Mouse (Mus musculus): ENCODE results near the gene Mdga1. TPM values are rescaled to one million over a fixed set of nuclear protein-coding genes. Genes with fewer than 3 reads are reported as not detected.

Mdga1 gene
- polyA plus RNA-seq, 1 experiment from 2014 or later = 5.8 TPM

DNA sequence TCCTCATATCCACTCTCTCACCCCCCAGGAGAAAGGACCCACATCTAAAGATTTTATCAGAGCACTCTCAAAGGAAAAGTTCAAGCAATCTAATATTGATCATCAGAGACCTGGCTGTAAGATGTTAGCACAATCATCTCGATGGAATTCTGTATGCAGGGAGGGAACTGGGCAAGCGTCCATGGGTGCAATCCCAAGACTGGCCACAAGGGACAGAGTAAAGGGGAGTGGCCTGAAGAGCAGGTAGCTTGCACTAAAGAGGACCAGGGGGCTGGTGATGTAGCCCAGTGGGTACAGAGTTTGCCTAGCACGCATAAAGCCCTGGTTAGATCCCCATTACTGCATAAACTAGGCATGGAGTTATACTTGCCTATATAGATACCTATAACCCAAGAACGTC, 168.5 kb downstream of the Mdga1 start:
- Histone ChIP-seq H3K9me3 (no peaks in the 10 kb centered on the region), H3K4me1 (peaks cover 15% of the 10 kb centered on the region), H3K9ac (no peak overlapping the region), H3K27me3 (0 out of 2 replicates have a peak, but pooled peaks cover 3% of the 10 kb centered on the region), H3K27ac (no peak overlapping the region), H3K36me3 (no peaks in the 10 kb centered on the region), H3K4me2 (no peak overlapping the region), H3K4me3 (no peak overlapping the region)
- ATAC-seq (ENCODE audit: insufficient number of reproducible peaks, low FRiP score, low TSS enrichment, low read depth) = peak; percentile 54; the same call in 1 of the 2 replicates
- WGBS = 25% methylated on average over 4 of the region's 4 CpGs

DNA sequence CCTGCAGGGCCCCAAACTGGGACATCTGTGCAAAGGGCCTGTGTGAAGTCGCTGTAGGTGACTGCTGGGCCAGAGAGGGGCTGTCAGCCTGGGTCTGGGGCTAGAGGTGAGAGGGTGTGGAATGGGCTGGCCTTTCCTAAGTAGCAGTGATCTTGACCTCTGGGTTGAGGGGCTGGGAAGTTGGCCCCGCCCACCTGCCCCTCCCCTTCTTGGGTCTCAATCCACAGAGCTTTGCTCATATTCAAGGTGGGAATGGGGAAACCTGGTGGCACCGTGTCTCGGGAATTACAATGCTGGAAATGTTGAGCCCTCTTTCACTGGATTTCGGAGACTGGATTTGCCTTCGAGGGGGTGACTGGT, 169.8 kb downstream of the Mdga1 start:
- no peak overlapping the region for H3K4me2 ChIP-seq
- peaks cover 27% of the 10 kb centered on the region for H3K4me1 ChIP-seq
- no peak for ATAC-seq (ENCODE audit: insufficient number of reproducible peaks, low FRiP score, low TSS enrichment, low read depth)
- no peaks in the 10 kb centered on the region for H3K9me3 ChIP-seq
- H3K27me3 ChIP-seq = 0 out of 2 replicates have a peak, but pooled peaks cover 3% of the 10 kb centered on the region
- 40% methylated on average over 6 of the region's 6 CpGs for WGBS
- no peak overlapping the region for H3K4me3 ChIP-seq
- H3K9ac ChIP-seq = no peak overlapping the region
- no peak overlapping the region for H3K27ac ChIP-seq
- no peaks in the 10 kb centered on the region for H3K36me3 ChIP-seq

DNA sequence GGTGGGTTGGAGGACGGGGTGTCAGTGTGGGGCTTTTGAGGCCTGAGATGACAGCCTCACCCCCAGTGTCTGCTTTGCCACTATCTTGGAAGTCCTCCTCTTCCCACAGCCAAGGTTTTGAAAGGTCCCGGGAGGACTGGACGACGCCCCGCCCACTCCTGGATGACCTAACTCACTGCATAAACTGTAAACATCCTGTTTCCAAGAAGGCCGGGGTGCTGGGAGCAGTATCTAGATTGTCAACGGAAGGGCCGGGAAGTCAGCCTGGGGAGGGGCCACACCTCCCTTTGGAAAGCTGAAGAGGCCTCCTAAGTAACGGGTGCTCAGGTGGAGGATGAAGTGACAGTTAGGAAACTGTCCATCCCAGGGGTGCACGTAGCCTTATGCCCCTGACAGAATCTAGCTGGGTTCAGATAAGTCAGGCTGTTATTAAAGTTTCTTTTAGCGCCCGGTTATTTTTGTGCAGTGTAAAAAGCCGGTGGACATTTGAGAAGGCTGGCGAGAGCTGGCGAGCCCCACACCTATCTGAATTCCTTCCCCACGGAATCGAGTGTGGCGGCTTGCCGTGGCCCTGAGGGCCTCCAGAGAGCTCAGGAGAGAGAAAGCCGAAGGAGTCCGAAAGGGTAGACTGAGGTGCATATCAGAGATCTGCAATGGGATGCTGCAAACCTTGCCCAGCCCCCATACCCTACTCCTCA, 170.3 kb downstream of the Mdga1 start:
- Histone ChIP-seq H3K36me3 (no peaks in the 10 kb centered on the region), H3K9ac (no peak overlapping the region), H3K4me1 (peaks cover 32% of the 10 kb centered on the region), H3K27me3 (0 out of 2 replicates have a peak, but pooled peaks cover 3% of the 10 kb centered on the region), H3K4me2 (no peak overlapping the region), H3K4me3 (no peak overlapping the region), H3K9me3 (no peaks in the 10 kb centered on the region), H3K27ac (no peak overlapping the region)
- no peak for ATAC-seq (ENCODE audit: insufficient number of reproducible peaks, low FRiP score, low TSS enrichment, low read depth)
- 64% methylated on average over 21 of the region's 21 CpGs for WGBS

DNA sequence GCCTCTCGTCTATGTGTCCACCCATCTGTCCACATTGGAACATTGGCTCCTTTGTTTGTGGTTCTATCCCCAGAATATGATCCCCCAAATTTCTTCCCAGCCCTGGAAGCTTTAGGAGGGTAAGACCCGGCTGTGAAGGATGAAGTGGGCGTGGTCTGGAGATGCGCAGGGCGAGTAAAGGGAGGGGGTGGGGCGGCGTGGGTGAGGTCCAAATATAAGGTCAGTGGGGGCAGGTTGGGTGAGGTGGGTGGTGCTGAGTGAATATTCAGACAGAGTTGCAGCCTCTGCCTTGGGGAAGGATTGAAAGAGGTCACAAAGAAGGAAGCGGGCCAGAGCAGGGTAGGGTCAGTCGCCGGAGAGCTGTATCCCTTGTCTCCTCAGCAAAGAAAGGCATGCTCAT, 171.7 kb downstream of the Mdga1 start:
- no peak for ATAC-seq (ENCODE audit: insufficient number of reproducible peaks, low FRiP score, low TSS enrichment, low read depth)
- Histone ChIP-seq H3K27me3 (0 out of 2 replicates have a peak, but pooled peaks cover 3% of the 10 kb centered on the region), H3K4me1 (peaks cover 32% of the 10 kb centered on the region), H3K9ac (no peak overlapping the region), H3K4me2 (no peak overlapping the region), H3K36me3 (no peaks in the 10 kb centered on the region), H3K9me3 (no peaks in the 10 kb centered on the region), H3K27ac (no peak overlapping the region), H3K4me3 (no peak overlapping the region)
- WGBS = 47% methylated on average over 10 of the region's 10 CpGs

DNA sequence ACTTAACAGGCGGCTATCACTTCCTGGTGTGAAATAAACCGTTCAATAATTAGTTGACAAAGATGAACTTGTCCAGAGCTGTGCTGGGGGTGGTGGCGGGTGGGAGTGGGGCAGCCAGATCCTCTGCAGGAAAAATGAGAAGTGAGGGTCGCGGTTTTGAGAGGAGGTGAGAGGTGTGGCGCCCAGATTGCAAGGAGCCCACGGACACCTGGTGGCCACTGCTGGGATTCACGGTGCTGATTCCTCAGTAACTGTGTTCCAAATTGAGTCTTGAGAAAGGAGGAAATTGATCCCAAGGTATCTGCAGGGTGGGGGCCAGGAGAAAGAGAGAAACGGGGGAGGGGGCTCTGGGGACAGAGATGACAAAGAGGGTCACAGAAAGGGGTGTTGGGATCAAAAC, 173.1 kb downstream of the Mdga1 start:
- H3K27ac ChIP-seq = no peak overlapping the region
- no peak overlapping the region for H3K9ac ChIP-seq
- H3K4me1 ChIP-seq = peaks cover 32% of the 10 kb centered on the region
- no peak overlapping the region for H3K4me2 ChIP-seq
- H3K27me3 ChIP-seq = 0 out of 2 replicates have a peak, but pooled peaks cover 3% of the 10 kb centered on the region
- 40% methylated on average over 9 of the region's 9 CpGs for WGBS
- H3K4me3 ChIP-seq = no peak overlapping the region
- no peaks in the 10 kb centered on the region for H3K9me3 ChIP-seq
- H3K36me3 ChIP-seq = no peaks in the 10 kb centered on the region
- no peak for ATAC-seq (ENCODE audit: insufficient number of reproducible peaks, low FRiP score, low TSS enrichment, low read depth)

DNA sequence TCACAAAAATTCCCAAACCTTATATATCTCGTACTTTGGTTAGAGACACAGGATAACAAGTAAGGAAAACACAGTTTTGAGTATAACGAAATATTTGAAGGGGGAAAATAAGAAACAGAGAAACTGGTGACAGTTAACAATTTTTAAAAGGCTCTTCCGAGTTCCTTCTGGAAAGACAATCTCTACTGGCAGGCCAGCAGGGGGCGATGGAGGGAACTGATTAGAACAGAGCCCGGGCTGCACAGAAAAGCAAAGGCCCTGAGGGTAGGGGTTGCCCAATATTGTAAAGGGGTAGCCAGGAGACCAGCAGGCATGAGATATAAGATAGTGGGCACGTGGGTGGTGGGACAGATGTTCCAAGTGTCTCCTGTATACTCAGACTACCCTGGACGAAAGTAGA, 173.8 kb downstream of the Mdga1 start:
- Histone ChIP-seq H3K27ac (no peak overlapping the region), H3K27me3 (0 out of 2 replicates have a peak, but pooled peaks cover 3% of the 10 kb centered on the region), H3K36me3 (no peaks in the 10 kb centered on the region), H3K4me2 (no peak overlapping the region), H3K9ac (no peak overlapping the region), H3K4me1 (peaks cover 32% of the 10 kb centered on the region), H3K9me3 (no peaks in the 10 kb centered on the region), H3K4me3 (no peak overlapping the region)
- WGBS = 14% methylated on average over 7 of the region's 7 CpGs
- ATAC-seq (ENCODE audit: insufficient number of reproducible peaks, low FRiP score, low TSS enrichment, low read depth) = no peak

DNA sequence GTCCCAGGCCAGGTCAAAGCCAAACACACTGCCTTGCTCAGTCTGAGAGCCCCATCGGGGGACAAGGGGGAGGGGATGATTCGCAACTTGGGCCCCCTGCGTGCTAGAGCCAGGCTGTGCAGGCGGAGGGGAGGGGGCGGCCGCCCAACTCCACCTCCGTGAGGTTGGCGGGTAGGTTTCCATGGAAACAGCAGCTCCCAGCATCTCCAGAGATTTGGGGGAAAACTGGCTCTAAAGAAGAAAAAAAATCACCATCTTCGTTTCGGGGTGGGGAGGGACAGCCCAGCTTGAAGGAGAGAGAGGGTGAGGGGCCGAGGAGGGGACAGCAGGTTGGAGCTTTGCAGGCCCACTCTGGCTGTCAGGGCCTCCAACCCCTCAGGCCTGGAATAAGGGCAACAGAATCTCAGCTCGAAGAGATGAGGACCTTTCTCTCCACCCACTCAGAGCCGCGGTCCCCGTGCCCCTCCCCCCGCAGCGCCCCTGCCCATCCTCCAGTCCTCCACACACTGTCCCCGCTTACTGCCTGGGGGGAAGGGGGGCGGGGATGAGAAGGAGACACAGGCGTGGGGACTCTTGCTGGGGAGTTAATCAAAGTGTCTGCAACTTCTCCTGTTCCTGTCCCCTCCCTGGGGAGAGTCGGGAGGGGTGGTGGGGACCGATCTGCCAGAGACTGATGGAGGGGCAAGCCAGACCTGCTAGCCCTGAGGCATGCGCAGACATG, 174.7 kb downstream of the Mdga1 start:
- H3K9me3 ChIP-seq = no peaks in the 10 kb centered on the region
- 3% methylated on average over 22 of the region's 23 CpGs for WGBS
- H3K27me3 ChIP-seq = 0 out of 2 replicates have a peak, but pooled peaks cover 3% of the 10 kb centered on the region
- H3K27ac ChIP-seq = no peak overlapping the region
- no peaks in the 10 kb centered on the region for H3K36me3 ChIP-seq
- H3K4me3 ChIP-seq = peak overlapping the region; percentile 25
- ATAC-seq (ENCODE audit: insufficient number of reproducible peaks, low FRiP score, low TSS enrichment, low read depth) = no peak
- H3K4me1 ChIP-seq = peaks cover 32% of the 10 kb centered on the region
- no peak overlapping the region for H3K9ac ChIP-seq
- H3K4me2 ChIP-seq = peak overlapping the region; percentile 48

DNA sequence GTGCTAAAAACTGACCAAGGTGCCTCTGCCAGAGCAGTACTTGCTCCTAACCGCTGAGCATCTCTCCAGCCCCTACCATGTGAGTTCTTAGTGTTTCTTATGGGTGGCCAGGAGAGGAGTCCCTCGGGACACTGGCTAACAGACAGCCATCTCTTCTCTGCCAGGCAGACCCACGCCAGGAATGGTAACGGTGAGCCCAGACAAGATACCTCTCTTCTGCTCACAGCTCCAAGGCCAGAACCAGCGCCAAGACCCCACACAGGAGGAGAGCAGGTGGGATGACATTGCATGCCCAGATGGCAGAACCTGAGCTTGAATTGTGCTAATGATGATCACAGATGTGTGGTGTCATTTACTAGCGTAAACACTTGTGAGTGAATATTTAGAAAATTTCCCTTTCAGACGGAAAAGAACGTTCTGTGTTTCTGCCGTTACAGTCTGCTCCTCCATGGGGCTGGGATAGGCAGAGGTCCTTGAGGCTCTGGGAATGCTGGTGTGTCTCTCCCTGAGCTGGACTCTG, 178.3 kb downstream of the Mdga1 start:
- H3K4me3 ChIP-seq = no peak overlapping the region
- no peak for ATAC-seq (ENCODE audit: insufficient number of reproducible peaks, low FRiP score, low TSS enrichment, low read depth)
- 74% methylated on average over 9 of the region's 9 CpGs for WGBS
- H3K9ac ChIP-seq = no peak overlapping the region
- peaks cover 19% of the 10 kb centered on the region for H3K4me1 ChIP-seq
- no peaks in the 10 kb centered on the region for H3K27me3 ChIP-seq
- no peak overlapping the region for H3K4me2 ChIP-seq
- no peaks in the 10 kb centered on the region for H3K9me3 ChIP-seq
- no peak overlapping the region for H3K27ac ChIP-seq
- no peaks in the 10 kb centered on the region for H3K36me3 ChIP-seq

DNA sequence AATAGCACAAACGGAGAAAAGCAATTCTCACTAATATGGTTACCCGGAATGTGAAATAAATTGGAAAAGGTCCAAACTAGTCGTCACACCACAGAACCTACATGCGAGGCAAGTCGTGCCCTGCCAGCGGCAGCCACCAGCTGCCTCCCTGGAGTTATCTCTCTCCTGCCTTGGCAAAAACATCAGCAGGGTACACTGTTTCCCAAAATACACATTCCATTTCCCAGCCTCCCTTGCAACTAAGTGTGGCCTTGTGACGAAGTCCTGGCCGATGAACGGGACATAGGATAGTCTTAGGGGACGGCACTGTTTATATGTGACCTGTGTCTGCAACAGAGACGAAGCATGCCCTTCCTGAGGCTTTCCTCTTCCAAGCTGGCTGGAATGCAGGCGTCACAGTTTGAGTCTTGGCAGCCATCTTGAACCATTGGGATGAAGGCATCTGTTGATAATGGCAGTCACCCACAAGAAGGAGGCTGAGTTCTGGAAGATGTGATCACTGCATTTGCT, 179.6 kb downstream of the Mdga1 start:
- Histone ChIP-seq H3K27me3 (no peaks in the 10 kb centered on the region), H3K9me3 (no peaks in the 10 kb centered on the region), H3K36me3 (no peaks in the 10 kb centered on the region), H3K27ac (no peak overlapping the region), H3K9ac (no peak overlapping the region), H3K4me2 (no peak overlapping the region), H3K4me1 (peaks cover 7% of the 10 kb centered on the region), H3K4me3 (no peak overlapping the region)
- no peak for ATAC-seq (ENCODE audit: insufficient number of reproducible peaks, low FRiP score, low TSS enrichment, low read depth)
- 73% methylated on average over 12 of the region's 12 CpGs for WGBS

DNA sequence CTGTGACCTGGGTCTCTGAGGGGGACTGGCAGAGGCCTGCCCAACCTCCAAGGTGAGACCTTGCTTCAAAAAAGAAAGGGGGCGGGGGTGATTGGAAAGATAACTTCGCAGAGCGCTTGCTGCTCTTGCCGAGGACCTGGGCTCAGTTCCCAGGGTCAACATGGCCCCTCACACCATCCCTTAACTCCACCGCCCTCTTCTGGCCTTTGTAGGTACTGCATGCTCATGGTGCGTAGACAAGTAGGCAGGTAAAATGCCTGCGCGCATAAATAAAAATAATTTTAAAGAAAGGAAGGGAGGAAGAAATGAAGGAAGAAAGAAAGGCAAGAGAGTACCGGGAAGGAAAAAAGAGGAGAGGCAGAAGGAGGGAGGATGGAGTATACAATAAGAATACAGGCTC, 180.2 kb downstream of the Mdga1 start:
- Histone ChIP-seq H3K9me3 (no peaks in the 10 kb centered on the region), H3K36me3 (no peaks in the 10 kb centered on the region), H3K9ac (no peak overlapping the region), H3K4me1 (peaks cover under 1% of the 10 kb centered on the region; the same call in 1 of the 2 replicates), H3K27ac (no peak overlapping the region), H3K4me2 (no peak overlapping the region), H3K27me3 (no peaks in the 10 kb centered on the region), H3K4me3 (no peak overlapping the region)
- WGBS = 67% methylated on average over 9 of the region's 9 CpGs
- ATAC-seq (ENCODE audit: insufficient number of reproducible peaks, low FRiP score, low TSS enrichment, low read depth) = no peak

DNA sequence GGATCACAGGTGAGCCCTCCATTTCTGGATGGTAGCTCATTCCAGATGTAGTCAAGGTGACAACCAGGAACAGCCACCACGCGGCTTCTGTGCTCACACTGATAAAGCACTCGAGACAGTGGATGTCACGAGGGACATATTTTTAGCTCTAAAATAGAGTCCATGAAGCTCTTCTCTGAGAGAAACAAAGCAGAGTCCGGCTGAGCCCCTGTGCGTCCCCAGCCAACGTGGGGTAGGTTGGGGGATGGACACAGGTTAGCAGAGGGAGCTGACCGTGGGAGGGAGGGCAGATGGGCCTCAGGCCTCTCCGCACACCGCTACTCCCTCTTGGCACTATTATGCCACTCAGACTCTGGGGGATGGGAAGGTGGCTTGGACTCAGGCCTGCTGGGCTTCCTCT, 181.3 kb downstream of the Mdga1 start:
- Histone ChIP-seq H3K9me3 (no peaks in the 10 kb centered on the region), H3K4me1 (no peaks in the 10 kb centered on the region), H3K27me3 (no peaks in the 10 kb centered on the region), H3K4me2 (no peak overlapping the region), H3K27ac (no peak overlapping the region), H3K36me3 (no peaks in the 10 kb centered on the region), H3K4me3 (no peak overlapping the region), H3K9ac (no peak overlapping the region)
- no peak for ATAC-seq (ENCODE audit: insufficient number of reproducible peaks, low FRiP score, low TSS enrichment, low read depth)
- WGBS = 87% methylated on average over 10 of the region's 10 CpGs

DNA sequence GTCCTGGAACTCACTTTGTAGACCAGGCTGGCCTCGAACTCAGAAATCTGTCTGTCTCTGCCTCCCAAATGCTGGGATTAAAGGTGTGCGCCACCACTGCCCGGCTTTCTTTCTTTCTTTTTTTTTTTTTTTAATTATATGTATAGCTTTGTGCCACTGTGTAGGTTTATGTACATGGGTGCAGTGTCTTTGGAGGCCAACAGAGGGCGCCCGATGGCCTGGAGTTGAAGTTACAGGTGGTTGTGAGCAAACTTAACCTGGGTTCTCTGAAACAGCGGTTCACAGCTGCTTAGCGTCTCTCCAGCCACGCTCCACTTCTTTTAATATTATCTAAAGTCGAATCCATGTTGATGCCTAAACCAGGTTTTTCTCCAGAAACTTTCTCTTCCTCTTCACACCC, 185.1 kb downstream of the Mdga1 start:
- no peak overlapping the region for H3K9ac ChIP-seq
- no peak overlapping the region for H3K4me3 ChIP-seq
- no peak for ATAC-seq (ENCODE audit: insufficient number of reproducible peaks, low FRiP score, low TSS enrichment, low read depth)
- H3K9me3 ChIP-seq = no peaks in the 10 kb centered on the region
- H3K36me3 ChIP-seq = no peaks in the 10 kb centered on the region
- H3K4me2 ChIP-seq = no peak overlapping the region
- H3K27me3 ChIP-seq = no peaks in the 10 kb centered on the region
- no peak overlapping the region for H3K27ac ChIP-seq
- no peaks in the 10 kb centered on the region for H3K4me1 ChIP-seq
- WGBS = 75% methylated on average over 9 of the region's 9 CpGs
